Mouse (Mus musculus): ENCODE results near the gene Cacna1i.

The Cacna1i gene

DNA sequence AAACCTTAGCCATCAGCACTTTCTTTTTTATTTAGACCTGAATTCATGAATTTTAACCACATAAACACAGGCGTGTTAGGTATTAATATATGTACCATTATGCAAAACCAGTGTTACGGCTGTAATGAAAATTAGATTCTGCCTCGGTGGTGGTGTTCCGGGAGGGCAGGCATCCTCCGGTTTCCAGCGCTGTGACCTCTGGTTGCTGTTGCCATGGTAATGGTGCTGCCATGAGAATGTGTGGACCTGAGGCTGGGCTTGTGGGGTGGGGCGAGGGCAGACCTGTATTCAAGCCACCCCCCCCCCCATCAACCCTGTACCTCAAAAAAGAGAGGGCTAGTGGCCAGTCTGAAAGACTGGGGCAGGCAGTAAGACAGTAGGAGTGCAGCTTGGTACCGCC lies 114.9 kb downstream of the Cacna1i start:
- no peak for DNase-seq (ENCODE audit: low spot score in 2 of 2)

GRCm38 (mm10) chr15:80407873-80408272 lies 120.8 kb downstream of the Cacna1i start:
- DNase-seq (ENCODE audit: low spot score in 2 of 2) = no peak

- DNase-seq (ENCODE audit: low spot score in 2 of 2) = no peak
Measured at GRCm38 (mm10) chr15:80410661-80411060, 123.6 kb downstream of the Cacna1i start.

- DNase-seq (ENCODE audit: low spot score in 2 of 2) = no peak
Measured at GRCm38 (mm10) chr15:80413070-80413469, 126.0 kb downstream of the Cacna1i start.

DNA sequence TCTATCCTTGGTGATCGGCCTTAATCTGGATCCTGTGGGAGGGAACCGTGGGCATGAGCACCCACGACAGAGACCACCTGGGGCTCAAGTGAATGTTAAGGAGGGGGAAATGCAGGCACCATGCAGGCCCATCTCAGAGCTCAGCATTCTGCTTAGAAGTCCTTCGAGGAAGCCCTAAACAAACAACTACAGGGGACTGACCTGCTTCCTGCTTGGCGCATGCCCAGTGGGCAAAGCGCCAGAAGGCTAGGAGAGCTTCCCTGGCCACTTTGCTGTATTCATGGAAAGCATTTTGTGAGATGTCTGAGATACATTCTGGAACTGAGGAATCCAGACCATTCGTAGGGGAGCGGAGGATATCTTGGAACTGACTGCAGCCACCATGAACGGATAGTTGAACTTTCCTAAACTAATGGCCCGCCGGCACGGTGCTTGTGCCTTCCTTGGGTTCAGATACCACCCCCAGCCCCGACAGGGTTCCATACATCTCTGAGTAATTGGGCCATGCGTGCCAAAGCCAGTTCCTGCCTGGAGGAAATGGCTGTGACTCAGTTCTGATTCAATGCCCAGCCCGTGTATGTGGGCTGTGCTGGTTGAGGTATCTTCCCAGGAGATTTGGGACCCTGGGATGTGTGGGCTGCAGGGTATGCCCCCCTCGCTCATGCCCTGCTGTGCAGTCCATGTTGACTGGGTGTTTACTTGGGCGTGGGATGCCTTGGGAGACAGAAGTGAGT lies 127.1 kb downstream of the Cacna1i start:
- DNase-seq (ENCODE audit: low spot score in 2 of 2) = no peak

DNA sequence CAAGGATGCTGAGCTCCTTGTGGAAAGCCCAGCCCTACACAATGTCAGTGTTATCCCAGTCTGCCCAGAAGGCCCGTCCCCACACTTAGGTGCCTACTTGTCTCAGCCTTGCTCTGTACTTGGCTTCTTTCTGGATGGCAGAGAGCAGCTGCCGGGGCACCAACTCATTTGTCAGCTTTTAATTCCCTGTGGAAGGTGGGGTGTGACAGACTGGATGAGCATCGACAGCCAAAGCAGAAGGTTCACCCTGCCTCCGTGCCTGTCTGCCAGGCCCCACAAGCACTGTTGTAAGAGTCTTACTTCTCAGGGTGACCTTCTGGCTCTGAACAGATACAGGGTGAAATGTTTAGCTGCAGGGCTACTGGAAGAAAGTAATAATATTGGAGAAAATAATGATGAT lies 128.1 kb downstream of the Cacna1i start:
- no peak for DNase-seq (ENCODE audit: low spot score in 2 of 2)

DNA sequence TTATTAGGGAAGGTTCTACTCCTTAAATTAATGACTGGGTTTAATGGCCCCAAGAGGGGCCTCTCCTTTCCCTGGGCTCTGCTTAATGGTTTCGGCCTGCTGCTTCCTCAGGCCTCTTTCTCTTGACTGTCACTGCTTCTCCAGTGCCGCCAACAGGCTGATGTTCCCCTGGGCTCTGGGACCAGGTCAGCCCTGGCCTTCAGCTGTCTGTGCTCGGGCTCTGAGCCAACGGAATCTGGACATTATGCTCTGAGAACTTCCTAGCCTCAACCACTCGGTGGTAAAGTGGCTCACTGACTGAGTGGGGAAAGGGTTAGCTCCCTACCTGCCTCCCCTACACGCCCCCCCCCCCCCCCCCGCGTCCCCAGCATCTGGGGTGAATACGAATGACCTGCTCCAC lies 130.0 kb downstream of the Cacna1i start:
- DNase-seq (ENCODE audit: low spot score in 2 of 2) = no peak

DNA sequence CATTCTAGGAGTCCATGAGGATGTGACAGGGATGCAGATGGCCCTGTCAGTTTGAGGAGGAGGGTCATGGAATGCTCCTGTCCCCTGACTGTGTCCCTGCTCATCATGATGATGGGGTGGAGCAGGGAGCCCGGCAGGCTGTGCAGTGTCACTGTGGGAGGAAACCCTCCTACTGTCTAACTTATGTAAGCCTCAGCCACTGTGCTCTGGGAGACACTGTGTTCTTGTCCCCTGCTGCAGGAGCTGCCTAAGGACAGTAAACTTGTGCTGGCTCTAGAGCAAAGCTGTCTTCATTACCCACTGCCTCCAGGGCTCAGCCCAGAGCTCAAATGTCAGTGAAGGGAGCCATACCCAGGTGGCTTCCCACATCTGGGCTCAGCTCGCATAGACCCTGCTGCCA lies 131.1 kb downstream of the Cacna1i start:
- no peak for DNase-seq (ENCODE audit: low spot score in 2 of 2)

DNA sequence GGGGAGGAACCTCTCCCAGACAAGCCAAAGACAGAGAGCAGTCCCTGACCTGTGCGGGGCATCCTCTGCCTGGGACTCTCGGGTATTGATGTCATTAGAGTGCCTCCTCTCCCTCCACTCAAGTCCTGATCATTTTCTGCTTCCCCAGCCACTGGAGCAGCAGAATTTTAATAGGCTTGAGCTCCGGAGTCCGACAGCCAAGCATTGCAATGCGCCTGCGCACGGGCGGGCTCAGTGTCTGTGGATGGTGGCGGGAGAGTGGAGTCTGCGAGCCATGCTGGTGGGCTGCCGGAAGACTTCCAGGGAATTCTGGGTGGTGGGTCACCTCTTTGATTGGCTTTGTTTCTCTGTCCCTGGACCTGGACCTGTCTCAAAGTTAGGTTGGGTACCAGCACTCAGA lies 143.3 kb downstream of the Cacna1i start:
- peak in 1 of 2 experiments; percentile 67 for DNase-seq (ENCODE audit: low spot score in 2 of 2)

- no peak for DNase-seq (ENCODE audit: low spot score in 2 of 2)
Measured at GRCm38 (mm10) chr15:80436961-80437360, 149.9 kb downstream of the Cacna1i start.

GRCm38 (mm10) chr15:80437996-80438395 lies 151.0 kb downstream of the Cacna1i start:
- no peak for DNase-seq (ENCODE audit: low spot score in 2 of 2)

GRCm38 (mm10) chr15:80438423-80438822 lies 151.4 kb downstream of the Cacna1i start:
- no peak for DNase-seq (ENCODE audit: low spot score in 2 of 2)

DNA sequence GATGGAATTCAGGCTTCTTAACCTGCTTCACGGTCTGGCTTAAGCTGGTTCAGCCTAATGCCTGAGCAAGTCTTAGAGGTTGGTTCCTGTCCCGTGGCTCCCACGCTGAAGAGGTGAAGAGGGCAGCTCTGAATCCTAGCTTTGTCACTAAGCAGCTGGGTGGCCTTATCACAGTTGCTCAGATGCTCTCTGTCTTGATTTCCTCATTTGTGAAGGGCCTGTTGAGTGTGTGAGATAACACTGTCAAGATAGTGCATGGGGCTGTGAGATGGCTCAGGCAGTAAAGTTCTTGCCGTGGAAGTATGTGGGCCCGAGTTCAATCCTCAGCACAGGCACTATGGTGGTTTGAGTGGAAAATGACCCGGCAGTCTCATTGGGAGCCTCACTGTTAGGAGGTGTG lies 153.2 kb downstream of the Cacna1i start:
- DNase-seq (ENCODE audit: low spot score in 2 of 2) = no peak

GRCm38 (mm10) chr15:80445956-80446687 lies 159.1 kb downstream of the Cacna1i start:
- no peak for DNase-seq (ENCODE audit: low spot score in 2 of 2)

Data from right cerebral cortex, postnatal 10 days (tissue).